Mouse (Mus musculus): Measurements from ENCODE around the gene Bcl2l11. TPM values are rescaled to one million over a fixed set of nuclear protein-coding genes. Genes with fewer than 3 reads are reported as not detected.

The Bcl2l11 gene
- polyA plus RNA-seq, 1 experiment: 54.4 TPM

- Histone ChIP-seq H3K4me3 (ENCODE audit: control insufficient read depth, insufficient read depth, low read length) (no peak overlapping the region), H3K36me3 (ENCODE audit: control insufficient read depth, insufficient read depth, low read length) (no peaks in the 10 kb centered on the region), H3K27ac (ENCODE audit: control insufficient read depth, insufficient read depth, low read length) (no peak overlapping the region), H3K27me3 (ENCODE audit: control insufficient read depth, insufficient read depth, low read length) (no peaks in the 10 kb centered on the region), H3K4me1 (replicated peaks; ENCODE audit: control insufficient read depth, insufficient read depth, low read length) (peaks cover 12% of the 10 kb centered on the region)
- no peak for DNase-seq
- 92% methylated on average over 1 of the region's 1 CpGs for WGBS
- TF ChIP-seq POLR2A (IDR thresholded peaks at IDR 0.05; ENCODE audit: control insufficient read depth, extremely low read depth, insufficient read depth, low read length, poor library complexity) (no peak), CTCF (IDR thresholded peaks at IDR 0.05; ENCODE audit: borderline replicate concordance, control insufficient read depth, extremely low read depth, insufficient read depth, low read length, poor library complexity) (no peak)
Observed at GRCm38 (mm10) chr2:128187277-128187676, 61.4 kb downstream of the Bcl2l11 start.

- WGBS: 78% methylated on average over 3 of the region's 3 CpGs
- H3K27me3 ChIP-seq (ENCODE audit: control insufficient read depth, insufficient read depth, low read length): no peaks in the 10 kb centered on the region
- TF ChIP-seq CTCF (IDR thresholded peaks at IDR 0.05; ENCODE audit: borderline replicate concordance, control insufficient read depth, extremely low read depth, insufficient read depth, low read length, poor library complexity): no peak
- no peak for TF ChIP-seq POLR2A (IDR thresholded peaks at IDR 0.05; ENCODE audit: control insufficient read depth, extremely low read depth, insufficient read depth, low read length, poor library complexity)
- no peak overlapping the region for H3K27ac ChIP-seq (ENCODE audit: control insufficient read depth, insufficient read depth, low read length)
- no peaks in the 10 kb centered on the region for H3K36me3 ChIP-seq (ENCODE audit: control insufficient read depth, insufficient read depth, low read length)
- H3K4me3 ChIP-seq (ENCODE audit: control insufficient read depth, insufficient read depth, low read length): no peak overlapping the region
- peaks cover 12% of the 10 kb centered on the region for H3K4me1 ChIP-seq (replicated peaks; ENCODE audit: control insufficient read depth, insufficient read depth, low read length)
- no peak for DNase-seq
Observed at GRCm38 (mm10) chr2:128188461-128188860, 62.6 kb downstream of the Bcl2l11 start.

- Histone ChIP-seq H3K27me3 (ENCODE audit: control insufficient read depth, insufficient read depth, low read length) (no peaks in the 10 kb centered on the region), H3K4me3 (ENCODE audit: control insufficient read depth, insufficient read depth, low read length) (peak overlapping the region; percentile 28), H3K36me3 (ENCODE audit: control insufficient read depth, insufficient read depth, low read length) (no peaks in the 10 kb centered on the region), H3K4me1 (replicated peaks; ENCODE audit: control insufficient read depth, insufficient read depth, low read length) (peaks cover 12% of the 10 kb centered on the region), H3K27ac (ENCODE audit: control insufficient read depth, insufficient read depth, low read length) (no peak overlapping the region)
- 2% methylated on average over 10 of the region's 10 CpGs for WGBS
- no peak for DNase-seq
- TF ChIP-seq POLR2A (IDR thresholded peaks at IDR 0.05; ENCODE audit: control insufficient read depth, extremely low read depth, insufficient read depth, low read length, poor library complexity) (no peak), CTCF (IDR thresholded peaks at IDR 0.05; ENCODE audit: borderline replicate concordance, control insufficient read depth, extremely low read depth, insufficient read depth, low read length, poor library complexity) (no peak)
Observed at GRCm38 (mm10) chr2:128189691-128190090, 63.9 kb downstream of the Bcl2l11 start.

GRCm38 (mm10) chr2:128190196-128190595 lies 64.4 kb downstream of the Bcl2l11 start:
- no peaks in the 10 kb centered on the region for H3K36me3 ChIP-seq (ENCODE audit: control insufficient read depth, insufficient read depth, low read length)
- H3K4me1 ChIP-seq (replicated peaks; ENCODE audit: control insufficient read depth, insufficient read depth, low read length): peaks cover 12% of the 10 kb centered on the region
- H3K27me3 ChIP-seq (ENCODE audit: control insufficient read depth, insufficient read depth, low read length): no peaks in the 10 kb centered on the region
- TF ChIP-seq POLR2A (IDR thresholded peaks at IDR 0.05; ENCODE audit: control insufficient read depth, extremely low read depth, insufficient read depth, low read length, poor library complexity): no peak
- TF ChIP-seq CTCF (IDR thresholded peaks at IDR 0.05; ENCODE audit: borderline replicate concordance, control insufficient read depth, extremely low read depth, insufficient read depth, low read length, poor library complexity): no peak
- DNase-seq: no peak
- no peak overlapping the region for H3K27ac ChIP-seq (ENCODE audit: control insufficient read depth, insufficient read depth, low read length)
- 16% methylated on average over 5 of the region's 5 CpGs for WGBS
- H3K4me3 ChIP-seq (ENCODE audit: control insufficient read depth, insufficient read depth, low read length): no peak overlapping the region

GRCm38 (mm10) chr2:128193411-128193810 lies 67.6 kb downstream of the Bcl2l11 start:
- Histone ChIP-seq H3K27me3 (ENCODE audit: control insufficient read depth, insufficient read depth, low read length) (no peaks in the 10 kb centered on the region), H3K36me3 (ENCODE audit: control insufficient read depth, insufficient read depth, low read length) (no peaks in the 10 kb centered on the region), H3K4me1 (replicated peaks; ENCODE audit: control insufficient read depth, insufficient read depth, low read length) (peaks cover 9% of the 10 kb centered on the region), H3K4me3 (ENCODE audit: control insufficient read depth, insufficient read depth, low read length) (no peak overlapping the region), H3K27ac (ENCODE audit: control insufficient read depth, insufficient read depth, low read length) (no peak overlapping the region)
- no peak for DNase-seq
- 74% methylated on average over 4 of the region's 4 CpGs for WGBS
- no peak for TF ChIP-seq CTCF (IDR thresholded peaks at IDR 0.05; ENCODE audit: borderline replicate concordance, control insufficient read depth, extremely low read depth, insufficient read depth, low read length, poor library complexity)
- no peak for TF ChIP-seq POLR2A (IDR thresholded peaks at IDR 0.05; ENCODE audit: control insufficient read depth, extremely low read depth, insufficient read depth, low read length, poor library complexity)

GRCm38 (mm10) chr2:128197379-128197778 lies 71.5 kb downstream of the Bcl2l11 start:
- Histone ChIP-seq H3K4me3 (ENCODE audit: control insufficient read depth, insufficient read depth, low read length) (no peak overlapping the region), H3K4me1 (replicated peaks; ENCODE audit: control insufficient read depth, insufficient read depth, low read length) (no peaks in the 10 kb centered on the region), H3K27ac (ENCODE audit: control insufficient read depth, insufficient read depth, low read length) (no peak overlapping the region), H3K36me3 (ENCODE audit: control insufficient read depth, insufficient read depth, low read length) (no peaks in the 10 kb centered on the region), H3K27me3 (ENCODE audit: control insufficient read depth, insufficient read depth, low read length) (no peaks in the 10 kb centered on the region)
- DNase-seq: no peak
- WGBS: 85% methylated on average over 3 of the region's 3 CpGs
- TF ChIP-seq POLR2A (IDR thresholded peaks at IDR 0.05; ENCODE audit: control insufficient read depth, extremely low read depth, insufficient read depth, low read length, poor library complexity): no peak
- no peak for TF ChIP-seq CTCF (IDR thresholded peaks at IDR 0.05; ENCODE audit: borderline replicate concordance, control insufficient read depth, extremely low read depth, insufficient read depth, low read length, poor library complexity)

- H3K36me3 ChIP-seq (ENCODE audit: control insufficient read depth, insufficient read depth, low read length): no peaks in the 10 kb centered on the region
Observed at GRCm38 (mm10) chr2:128203147-128203546, 77.3 kb downstream of the Bcl2l11 start.

More at GRCm38 (mm10) chr2:128203147-128203546, 77.3 kb downstream of the Bcl2l11 start:
- TF ChIP-seq CTCF (IDR thresholded peaks at IDR 0.05; ENCODE audit: borderline replicate concordance, control insufficient read depth, extremely low read depth, insufficient read depth, low read length, poor library complexity) (no peak), POLR2A (IDR thresholded peaks at IDR 0.05; ENCODE audit: control insufficient read depth, extremely low read depth, insufficient read depth, low read length, poor library complexity) (no peak)
- Histone ChIP-seq H3K27me3 (ENCODE audit: control insufficient read depth, insufficient read depth, low read length) (no peaks in the 10 kb centered on the region), H3K4me1 (replicated peaks; ENCODE audit: control insufficient read depth, insufficient read depth, low read length) (peaks cover 12% of the 10 kb centered on the region), H3K4me3 (ENCODE audit: control insufficient read depth, insufficient read depth, low read length) (no peak overlapping the region), H3K27ac (ENCODE audit: control insufficient read depth, insufficient read depth, low read length) (no peak overlapping the region)
- WGBS: 36% methylated on average over 3 of the region's 3 CpGs
- no peak for DNase-seq

All from thymus, adult 2 months (tissue).